Mouse (Mus musculus) midbrain, embryonic 10.5 days (tissue): ENCODE results near the gene Sypl2. TPM values are rescaled to one million over a fixed set of nuclear protein-coding genes. Genes with fewer than 3 reads are reported as not detected.

Source experiments
- DNase-seq: peaks from one replicate; pipeline ENCODE4 v3.0.0-alpha.2; 2017; ENCODE audit warnings: low spot score
- H3K27ac ChIP-seq: fragments of 300-500 bp; sonication (generic); replicated peaks from 2 replicates; pipeline ENCODE4 v1.5.1; 2016; ENCODE audit warnings: mild to moderate bottlenecking
- H3K27me3 ChIP-seq: fragments of 300-500 bp; sonication (generic); 2 replicates; pipeline ENCODE4 v1.6.1; 2016; ENCODE audit warnings: low read depth, mild to moderate bottlenecking; ENCODE audit not compliant: poor library complexity, severe bottlenecking
- H3K36me3 ChIP-seq: fragments of 300-500 bp; sonication (generic); 2 replicates; pipeline ENCODE4 v1.6.1; 2016; ENCODE audit warnings: mild to moderate bottlenecking, moderate library complexity
- H3K4me1 ChIP-seq: fragments of 300-500 bp; sonication (generic); 2 replicates; pipeline ENCODE4 v1.6.1; 2016
- H3K4me3 ChIP-seq: fragments of 300-500 bp; sonication (generic); 2 replicates; pipeline ENCODE4 v1.5.1; 2016; ENCODE audit warnings: mild to moderate bottlenecking, moderate library complexity
- H3K9me3 ChIP-seq: fragments of 300-500 bp; sonication (generic); replicated peaks from 2 replicates; pipeline ENCODE4 v1.6.1; 2016; ENCODE audit warnings: mild to moderate bottlenecking
- whole genome bisulfite sequencing: fragments of 180-500 bp; shearing (Covaris S2); methylation state at CpG from one replicate; pipeline ENCODE4 v1.1.7; 2016; 5-methylcytosine and 5-hydroxymethylcytosine counted together
- polyA plus RNA-seq: library from polyadenylated mRNA; unstranded; fragments of >200 nt; fragmentation: Nextera tagmentation; extraction: Ambion mirVana; gene quantifications from 2 replicates; pipeline ENCODE4 v1.2.1, GENCODE M21; 2016

Sypl2 gene
- polyA plus RNA-seq, 1 experiment from 2014 or later, result 0.42 TPM

DNA sequence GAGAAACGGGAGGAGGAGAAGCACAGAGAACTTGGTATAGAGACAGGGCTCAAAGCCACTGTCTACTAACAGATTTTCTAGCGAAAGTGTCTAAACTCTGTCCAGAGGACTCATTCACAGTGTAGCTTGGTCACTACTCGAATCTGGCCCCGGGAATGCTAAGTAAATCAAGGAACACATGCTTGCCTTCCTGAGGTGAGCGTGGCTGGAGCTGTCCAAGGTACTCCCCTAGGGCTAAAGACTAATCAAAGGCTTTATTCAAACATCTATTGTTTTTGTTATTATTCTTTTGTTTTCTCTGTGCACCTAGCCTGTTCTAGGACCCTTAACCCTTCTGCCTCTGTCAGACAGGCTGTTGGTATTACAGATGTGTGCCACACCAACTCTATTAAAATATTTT, 11.7 kb downstream of the Sypl2 start:
- H3K9me3 ChIP-seq, result no peaks in the 10 kb centered on the region
- WGBS, result 23% methylated on average over 5 of the region's 5 CpGs
- no peaks in the 10 kb centered on the region for H3K36me3 ChIP-seq
- no peak overlapping the region for H3K27ac ChIP-seq
- H3K4me3 ChIP-seq, result no peak overlapping the region
- H3K4me1 ChIP-seq, result peaks cover 7% of the 10 kb centered on the region
- no peaks in the 10 kb centered on the region for H3K27me3 ChIP-seq
- no peak for DNase-seq

DNA sequence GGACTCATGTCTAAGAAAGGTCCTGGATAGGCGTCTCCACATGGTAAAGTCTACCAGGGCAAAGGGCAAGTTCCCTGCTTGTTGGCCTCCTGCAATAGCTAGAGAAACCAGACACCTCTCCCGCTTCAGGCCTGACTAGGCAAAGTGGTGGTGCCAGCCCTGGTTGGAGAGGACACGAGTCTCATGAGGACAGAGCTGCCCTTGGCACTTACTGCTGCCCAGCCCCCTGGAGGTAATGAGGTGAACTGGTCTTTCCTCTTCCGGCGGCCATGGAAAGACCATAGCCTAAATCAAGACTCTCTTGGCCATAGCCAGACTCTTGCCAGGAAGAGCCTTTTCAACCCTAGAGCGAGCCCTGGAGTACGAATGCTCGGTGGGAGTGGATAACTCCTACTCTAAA, 14.0 kb downstream of the Sypl2 start:
- DNase-seq, result no peak
- Histone ChIP-seq H3K36me3 (peaks cover 11% of the 10 kb centered on the region), H3K4me3 (no peak overlapping the region), H3K9me3 (no peaks in the 10 kb centered on the region), H3K27me3 (no peaks in the 10 kb centered on the region), H3K4me1 (peaks cover 24% of the 10 kb centered on the region), H3K27ac (no peak overlapping the region)
- 83% methylated on average over 8 of the region's 8 CpGs for WGBS

DNA sequence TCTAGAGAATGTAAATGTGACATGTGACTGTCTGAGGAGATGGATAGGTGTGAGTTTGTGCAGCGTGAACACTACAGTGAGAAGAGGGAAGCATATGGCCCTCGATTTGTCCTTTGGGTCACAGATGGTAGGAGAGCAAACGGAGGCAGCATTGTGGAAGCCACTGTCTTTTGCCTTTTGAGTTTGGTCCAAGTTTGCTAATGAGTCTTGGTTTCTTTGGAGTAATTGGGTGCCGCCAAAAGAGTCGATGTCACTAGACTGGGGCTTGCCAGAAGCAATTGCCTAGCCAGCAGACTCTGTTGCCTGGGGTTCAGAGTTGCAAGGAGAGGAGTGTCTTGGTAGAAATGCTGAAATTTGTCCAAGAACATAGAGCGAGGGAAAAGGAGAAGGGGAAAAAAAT, 14.6 kb downstream of the Sypl2 start:
- Histone ChIP-seq H3K27ac (no peak overlapping the region), H3K27me3 (no peaks in the 10 kb centered on the region), H3K36me3 (peaks cover 17% of the 10 kb centered on the region), H3K9me3 (no peaks in the 10 kb centered on the region), H3K4me1 (peaks cover 25% of the 10 kb centered on the region), H3K4me3 (peak overlapping the region; percentile 79)
- 94% methylated on average over 6 of the region's 6 CpGs for WGBS
- no peak for DNase-seq

DNA sequence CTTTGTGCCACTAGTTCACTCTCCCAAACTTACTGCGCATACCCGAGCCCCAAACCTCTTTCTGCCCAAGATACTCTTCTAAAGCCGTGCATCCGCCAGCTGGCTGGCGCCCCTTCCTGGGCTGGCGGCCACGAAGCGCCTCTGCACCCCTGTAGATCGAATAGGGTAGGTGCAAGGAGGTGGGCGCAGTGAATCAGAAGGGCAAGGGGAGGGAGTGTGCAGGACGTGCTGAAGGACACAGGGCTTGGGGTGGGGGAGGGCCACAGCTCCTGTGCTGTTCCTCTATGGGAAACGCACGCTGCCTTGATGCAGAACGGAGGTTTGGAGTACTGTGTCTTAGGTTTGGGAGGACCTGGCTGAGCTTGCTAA, 15.7 kb downstream of the Sypl2 start, which contains the start of gene Atxn7l2:
Gene Atxn7l2 (minus strand): TSS at position 164 of the 369 bp plus-strand sequence.
- peak within 1 kb of the TSS; percentile 79 for H3K4me3 ChIP-seq
- peak within 1 kb of the TSS; percentile 100 for H3K27ac ChIP-seq
- no peaks in the 10 kb centered on the region for H3K9me3 ChIP-seq
- DNase-seq, result no peak
- H3K36me3 ChIP-seq, result peaks cover 27% of the 10 kb centered on the region
- no peaks in the 10 kb centered on the region for H3K27me3 ChIP-seq
- peaks cover 27% of the 10 kb centered on the region for H3K4me1 ChIP-seq
- 1% methylated on average over 14 of the region's 14 CpGs for WGBS

DNA sequence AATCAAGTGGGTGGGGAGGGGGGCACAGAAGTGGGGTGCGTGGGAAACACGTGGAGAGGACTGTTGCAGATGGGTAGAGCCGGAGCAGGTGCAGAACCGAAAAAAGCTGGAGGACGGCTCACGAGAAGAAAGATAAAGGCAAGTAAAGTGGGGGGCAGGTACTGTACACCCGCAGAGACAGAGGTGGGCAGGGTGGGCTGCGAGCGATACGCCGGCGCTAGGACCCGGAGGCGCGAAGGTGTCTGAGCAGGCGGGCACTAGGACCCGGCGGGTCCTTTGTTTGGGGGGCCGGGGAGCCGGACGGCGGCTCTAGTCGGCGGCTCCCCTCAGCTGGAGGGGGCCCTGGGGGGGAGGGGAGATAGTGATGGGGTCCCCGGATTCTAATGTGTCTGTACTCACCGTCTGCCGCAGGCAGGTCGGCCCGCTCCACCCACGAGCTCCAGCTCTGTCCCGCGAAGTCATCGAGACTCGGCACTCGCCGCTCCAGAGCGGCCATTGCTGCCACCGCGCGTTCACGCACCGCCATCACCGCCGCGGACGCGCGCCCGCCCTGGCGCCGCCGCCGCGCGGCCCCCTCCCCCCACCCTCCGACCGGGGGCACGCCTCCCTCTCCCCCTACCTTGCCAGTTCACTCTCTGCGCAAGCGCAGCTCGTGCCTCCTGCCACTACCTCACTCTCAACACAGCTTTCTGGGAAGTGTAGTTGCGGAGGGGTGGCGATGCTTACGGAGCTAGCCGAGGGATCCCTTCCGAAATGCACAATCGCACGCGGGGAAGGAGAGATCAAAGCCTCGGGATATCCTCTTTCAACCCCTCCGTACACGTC, 16.3 kb downstream of the Sypl2 start:
- Histone ChIP-seq H3K4me3 (peak overlapping the region; percentile 79), H3K9me3 (no peaks in the 10 kb centered on the region), H3K27me3 (no peaks in the 10 kb centered on the region), H3K27ac (peak overlapping the region; percentile 100), H3K36me3 (peaks cover 33% of the 10 kb centered on the region), H3K4me1 (peaks cover 27% of the 10 kb centered on the region)
- 1% methylated on average over 72 of the region's 72 CpGs for WGBS
- peak; percentile 98 for DNase-seq

DNA sequence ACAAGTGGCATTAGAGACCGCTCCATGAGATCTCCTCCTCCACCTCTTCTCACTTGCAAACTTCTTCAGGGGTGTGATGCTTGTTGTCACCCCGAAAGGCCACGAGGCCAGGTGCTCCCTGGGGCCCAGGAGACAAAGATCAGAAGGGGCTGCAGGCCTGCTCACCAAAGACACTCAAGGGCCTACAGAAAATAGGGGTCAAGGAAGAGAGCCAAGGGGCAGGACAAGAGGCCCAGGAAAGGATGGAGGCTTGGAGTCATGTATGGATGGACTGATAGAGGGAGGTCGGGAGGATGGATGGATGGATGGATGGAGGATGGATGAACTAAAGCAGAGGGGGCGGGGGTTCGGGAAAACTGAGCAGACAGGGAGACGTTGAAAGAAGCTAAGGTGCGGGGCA, 16.9 kb downstream of the Sypl2 start:
- peak overlapping the region; percentile 100 for H3K27ac ChIP-seq

DNA sequence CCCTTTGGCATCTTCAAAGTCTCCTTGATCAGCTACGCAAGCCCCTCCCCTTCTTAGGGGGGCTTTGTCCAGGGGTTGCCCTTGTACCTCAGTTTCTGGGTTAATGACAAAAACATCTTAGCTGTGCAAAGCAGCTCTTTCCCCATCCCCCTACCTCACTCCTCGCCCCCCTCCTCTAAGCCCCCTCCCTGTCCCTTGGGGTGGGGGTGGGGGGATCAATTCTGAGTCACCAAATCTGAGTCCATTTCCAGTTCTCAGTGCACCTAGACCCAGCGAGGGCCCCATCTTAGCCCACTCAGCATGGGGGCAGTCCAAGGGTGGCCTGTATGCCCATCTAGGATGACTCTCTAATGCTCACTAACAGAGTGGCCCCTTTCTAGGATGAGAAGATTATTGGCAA, 17.4 kb downstream of the Sypl2 start:
- H3K4me3 ChIP-seq, result peak overlapping the region; percentile 79
- H3K4me1 ChIP-seq, result peaks cover 27% of the 10 kb centered on the region
- peak overlapping the region; percentile 100 for H3K27ac ChIP-seq
- no peaks in the 10 kb centered on the region for H3K27me3 ChIP-seq
- DNase-seq, result no peak
- H3K9me3 ChIP-seq, result no peaks in the 10 kb centered on the region
- peaks cover 44% of the 10 kb centered on the region for H3K36me3 ChIP-seq
- 65% methylated on average over 3 of the region's 3 CpGs for WGBS

More for the DNA sequence above, 16.9 kb downstream of the Sypl2 start:
- peak overlapping the region; percentile 79 for H3K4me3 ChIP-seq
- DNase-seq, result peak; percentile 30
- 10% methylated on average over 8 of the region's 8 CpGs for WGBS
- H3K9me3 ChIP-seq, result no peaks in the 10 kb centered on the region
- peaks cover 40% of the 10 kb centered on the region for H3K36me3 ChIP-seq
- H3K4me1 ChIP-seq, result peaks cover 27% of the 10 kb centered on the region
- H3K27me3 ChIP-seq, result no peaks in the 10 kb centered on the region

DNA sequence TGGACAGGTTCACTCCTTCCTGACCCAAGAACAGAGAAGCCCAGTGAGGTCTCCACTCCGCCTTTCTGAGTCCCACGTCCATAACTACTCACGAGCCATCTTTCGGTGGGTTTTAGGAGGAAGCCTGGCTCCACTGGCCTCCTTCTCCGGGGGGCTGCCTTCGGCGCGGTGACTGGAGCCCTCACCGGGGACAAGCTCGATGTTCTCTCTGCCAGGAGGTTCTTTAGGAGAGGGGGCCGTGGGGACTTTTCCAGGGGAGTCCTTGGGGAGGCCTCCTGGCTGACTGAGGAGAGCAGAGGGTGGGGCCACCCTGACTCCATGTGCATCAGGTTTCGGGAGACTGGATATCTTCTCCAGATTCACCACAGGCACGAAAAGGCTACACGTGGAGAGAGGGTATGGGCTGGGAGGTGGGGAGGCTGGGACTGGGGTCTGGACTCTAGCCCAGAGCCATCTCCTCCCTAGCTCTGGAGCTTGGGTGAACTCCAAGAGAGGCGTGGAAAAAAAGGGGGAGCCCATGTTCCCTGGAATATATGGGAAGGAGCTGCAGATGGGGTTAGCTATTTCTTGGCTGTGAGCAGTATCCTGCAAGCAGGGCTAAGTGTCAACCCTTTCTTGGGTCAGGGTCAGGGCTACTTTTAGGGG, 19.6 kb downstream of the Sypl2 start:
- Histone ChIP-seq H3K9me3 (no peaks in the 10 kb centered on the region), H3K27ac (no peak overlapping the region), H3K27me3 (no peaks in the 10 kb centered on the region), H3K4me1 (peaks cover 39% of the 10 kb centered on the region), H3K4me3 (no peak overlapping the region), H3K36me3 (peaks cover 65% of the 10 kb centered on the region)
- DNase-seq, result no peak
- WGBS, result 96% methylated on average over 15 of the region's 15 CpGs

DNA sequence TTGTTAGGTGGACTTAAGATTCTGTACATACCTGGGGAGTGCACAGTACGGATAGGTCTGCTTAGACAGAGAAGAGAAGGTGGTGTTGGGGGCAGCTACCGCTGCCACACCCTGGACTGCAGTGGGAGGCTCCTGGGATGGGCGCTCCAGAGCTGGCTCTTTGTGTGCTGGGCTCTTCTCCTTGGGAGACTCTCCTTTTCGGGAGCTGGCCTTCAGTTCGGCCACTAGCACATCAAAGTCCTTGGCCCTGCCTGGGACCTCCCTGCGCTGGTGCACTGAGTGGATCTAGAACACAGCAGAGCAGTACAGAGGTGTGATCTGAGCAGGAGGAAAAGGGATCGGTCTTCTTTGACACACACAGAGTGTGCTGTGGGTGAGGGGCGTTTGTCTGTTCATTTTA, 20.8 kb downstream of the Sypl2 start:
- H3K4me1 ChIP-seq, result peaks cover 45% of the 10 kb centered on the region
- no peaks in the 10 kb centered on the region for H3K27me3 ChIP-seq
- H3K36me3 ChIP-seq, result peaks cover 68% of the 10 kb centered on the region
- H3K9me3 ChIP-seq, result no peaks in the 10 kb centered on the region
- no peak for DNase-seq
- H3K4me3 ChIP-seq, result no peak overlapping the region
- peak overlapping the region; percentile 2; the same call in 1 of the 2 replicates for H3K27ac ChIP-seq
- WGBS, result 90% methylated on average over 8 of the region's 8 CpGs

DNA sequence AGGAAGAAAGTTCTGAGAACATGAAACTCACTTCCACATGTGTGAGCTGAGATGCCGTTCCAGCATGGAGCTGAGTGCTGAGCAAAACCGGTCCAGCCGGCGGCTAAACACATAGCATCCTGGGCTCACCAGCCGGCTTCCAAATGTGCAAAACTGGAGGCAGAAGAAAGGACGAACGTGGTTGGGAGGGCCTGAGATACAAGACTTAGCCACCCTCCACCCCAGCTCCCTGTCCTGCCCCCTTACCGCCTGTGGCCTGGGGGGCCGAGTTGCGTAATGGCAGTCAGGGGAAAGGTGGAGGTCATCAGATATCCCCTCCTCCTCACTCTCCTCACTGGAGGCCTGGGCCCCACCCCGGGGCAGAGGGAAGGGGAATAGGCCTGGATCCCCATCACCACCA, 22.0 kb downstream of the Sypl2 start:
- H3K9me3 ChIP-seq, result no peaks in the 10 kb centered on the region
- no peaks in the 10 kb centered on the region for H3K27me3 ChIP-seq
- peaks cover 69% of the 10 kb centered on the region for H3K36me3 ChIP-seq
- peaks cover 53% of the 10 kb centered on the region for H3K4me1 ChIP-seq
- no peak overlapping the region for H3K27ac ChIP-seq
- no peak overlapping the region for H3K4me3 ChIP-seq
- no peak for DNase-seq
- 89% methylated on average over 11 of the region's 11 CpGs for WGBS

DNA sequence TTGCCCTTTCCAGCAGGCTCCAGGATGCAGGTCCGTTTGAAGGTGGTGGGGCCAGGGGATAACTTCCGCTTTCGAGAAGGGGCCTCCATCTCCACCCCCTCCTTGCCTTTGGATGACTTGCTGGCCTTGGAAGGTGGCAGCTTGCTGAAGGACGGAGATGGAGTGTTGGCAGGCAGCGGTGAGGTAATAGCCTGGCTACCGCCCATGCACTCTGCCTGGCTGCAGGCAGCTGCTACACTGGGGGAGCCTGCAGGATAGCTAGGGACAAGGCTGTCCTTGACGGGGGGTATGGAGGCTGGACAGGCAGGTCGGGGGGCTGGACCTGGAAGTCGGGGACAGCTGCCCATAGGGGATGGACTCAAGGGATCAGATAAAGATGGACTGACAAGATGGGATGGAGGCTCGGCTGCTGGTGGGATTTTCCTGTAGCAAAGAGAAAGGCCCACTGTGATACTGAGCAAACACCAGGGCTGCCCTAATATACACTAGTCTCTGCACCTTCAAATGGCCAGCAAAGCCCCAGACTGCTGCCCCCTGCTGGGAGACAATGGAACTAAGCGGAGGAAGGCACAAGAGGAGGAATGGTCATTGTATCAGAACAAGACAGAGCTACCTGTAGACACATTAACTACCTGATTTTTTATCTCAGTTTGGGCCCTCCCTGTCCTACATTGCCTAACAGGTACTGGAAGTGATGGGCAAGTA, 22.7 kb downstream of the Sypl2 start:
- H3K4me1 ChIP-seq, result peaks cover 50% of the 10 kb centered on the region
- WGBS, result 85% methylated on average over 11 of the region's 11 CpGs
- no peaks in the 10 kb centered on the region for H3K9me3 ChIP-seq
- H3K27me3 ChIP-seq, result no peaks in the 10 kb centered on the region
- no peak overlapping the region for H3K4me3 ChIP-seq
- 0 out of 2 replicates have a peak overlapping the region, but pooled peaks have one; percentile 10 for H3K27ac ChIP-seq
- peak; percentile 77 for DNase-seq
- peaks cover 76% of the 10 kb centered on the region for H3K36me3 ChIP-seq

DNA sequence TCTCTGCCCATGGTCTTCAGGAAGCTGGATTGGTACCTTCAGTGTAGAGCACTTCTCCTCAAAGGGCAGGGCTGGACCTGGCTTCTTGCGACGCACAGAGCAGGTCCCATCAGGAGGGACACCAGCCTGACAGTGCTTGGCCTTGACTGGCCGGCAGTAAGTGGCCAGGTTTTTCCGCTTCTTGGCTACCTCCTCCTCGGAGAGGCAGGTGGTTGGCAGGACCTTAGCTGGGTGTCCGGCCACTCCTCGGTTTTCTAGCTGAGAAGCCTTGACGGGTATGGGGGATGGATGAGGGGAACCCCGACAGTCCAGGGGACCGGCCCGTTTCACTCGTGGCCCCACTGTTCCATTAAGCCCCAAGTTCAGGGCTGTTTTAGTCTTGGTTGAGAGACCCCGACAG, 23.2 kb downstream of the Sypl2 start:
- Histone ChIP-seq H3K36me3 (peaks cover 79% of the 10 kb centered on the region), H3K4me1 (peaks cover 45% of the 10 kb centered on the region), H3K27ac (no peak overlapping the region), H3K4me3 (no peak overlapping the region), H3K27me3 (no peaks in the 10 kb centered on the region), H3K9me3 (no peaks in the 10 kb centered on the region)
- no peak for DNase-seq
- 92% methylated on average over 13 of the region's 13 CpGs for WGBS

DNA sequence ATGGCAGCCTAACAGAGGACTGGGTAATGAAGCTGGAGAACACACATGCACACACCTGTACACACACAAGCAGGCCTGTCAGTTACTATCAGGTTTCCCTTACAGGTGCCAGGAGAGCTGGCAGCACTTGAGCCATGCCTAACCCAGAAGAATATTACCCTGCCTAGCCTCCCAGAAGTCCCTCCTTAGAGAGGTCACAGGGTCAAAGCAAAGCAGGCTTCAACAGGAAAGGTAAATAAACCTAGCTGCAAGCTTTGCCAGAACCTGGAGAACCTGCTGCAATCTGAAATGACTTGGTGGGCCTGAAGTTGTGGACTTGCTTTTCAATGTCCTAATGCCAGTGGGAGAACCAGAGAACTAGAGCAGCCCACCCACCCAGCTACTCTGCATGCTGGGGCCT, 23.9 kb downstream of the Sypl2 start:
- Histone ChIP-seq H3K4me3 (no peak overlapping the region), H3K27me3 (no peaks in the 10 kb centered on the region), H3K36me3 (peaks cover 73% of the 10 kb centered on the region), H3K27ac (no peak overlapping the region), H3K9me3 (no peaks in the 10 kb centered on the region), H3K4me1 (peaks cover 44% of the 10 kb centered on the region)
- DNase-seq, result no peak
